In the genomic region with DNA sequence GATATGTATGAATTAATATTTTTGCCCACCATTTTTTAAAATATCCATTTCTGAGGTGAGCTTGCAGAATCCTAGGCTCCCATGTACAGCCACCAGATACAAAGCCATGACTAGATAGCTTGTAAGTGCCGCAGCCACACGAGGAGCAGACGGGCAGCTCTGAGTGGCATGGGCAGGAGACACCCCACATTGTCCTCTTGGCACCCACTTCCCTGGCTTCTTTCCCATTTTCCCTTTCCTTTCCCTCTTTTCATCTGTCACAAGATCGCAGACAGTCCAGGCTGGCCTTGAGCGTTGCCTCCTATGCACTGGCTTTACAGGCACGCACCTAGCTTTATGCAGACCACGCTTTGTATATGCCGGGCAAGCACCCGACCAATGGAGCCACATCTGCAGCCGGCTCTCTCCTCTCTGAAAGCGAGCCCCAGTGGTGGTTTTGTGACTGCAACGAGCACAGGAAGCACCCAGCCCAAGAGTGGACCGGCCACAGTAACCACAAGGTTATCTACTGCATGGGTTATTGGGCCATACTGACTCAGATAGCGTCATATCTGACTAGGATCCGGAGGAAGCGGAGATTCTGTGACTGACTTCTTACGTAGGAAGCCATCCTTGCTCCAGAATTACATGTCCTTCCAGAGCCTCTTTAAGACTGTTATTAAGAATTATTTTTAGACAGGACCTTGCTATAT, we compare ENCODE assay signal across 9 mouse cellular contexts.
DNase-seq lines count a peak whose midpoint lies in the region; ATAC-seq and TF ChIP-seq lines count a peak whose summit lies in the region.
"Had no signal": no experiment of that assay in that cellular context is flagged by ENCODE, and none has a peak within 500 bp of the region (broad histone marks: within the 10 kb centered on the region; RNA-seq: fewer than 3 reads in every experiment).

No protein-coding gene starts in this region.

- no peaks in the 10 kb centered on the region for H3K79me2 ChIP-seq in MEL (ENCODE audit: control insufficient read depth, insufficient read depth, low read length, poor library complexity)

- no peaks in the 10 kb centered on the region for H3K27me3 ChIP-seq in MEL (ENCODE audit: control insufficient read depth in 1 of 2, insufficient read depth in 2 of 2, low read length in 2 of 2)
- no peaks in the 10 kb centered on the region for H3K27me3 ChIP-seq in liver, embryonic 16.5 days (ENCODE audit: control insufficient read depth, insufficient read depth, low read depth, low read length)
- no peaks in the 10 kb centered on the region for H3K27me3 ChIP-seq in kidney, adult 2 months (replicated peaks; ENCODE audit: control insufficient read depth, insufficient read depth, low read length)
- H3K27me3 ChIP-seq: hindbrain, embryonic 15.5 days had no signal

- TF ChIP-seq POLR2A in MEL (IDR thresholded peaks at IDR 0.05; ENCODE audit: control insufficient read depth in 1 of 2, insufficient read depth in 1 of 2, low read depth in 1 of 2, low read length in 2 of 2, poor library complexity in 1 of 2) = peak in 1 of 2 experiments; percentile 46; a peak in 1 of 4 replicates
- no peak for TF ChIP-seq POLR2A in kidney, adult 2 months (IDR thresholded peaks at IDR 0.05; ENCODE audit: low read depth, low read length)

- DNase-seq in 416B (ENCODE audit: low read depth) (peak; percentile 99), MEL (ENCODE audit: low read depth, low spot score) (peak; percentile 87)
- peak; percentile 75 for DNase-seq in cerebellum, adult 9-10 months
- DNase-seq in kidney, adult 2 months = no peak
- DNase-seq in embryo, embryonic 10 days (ENCODE audit: low spot score) = no peak
- DNase-seq: gastrocnemius, postnatal 10 days had no signal

- peak overlapping the region; percentile 59 for H3K9ac ChIP-seq in MEL (ENCODE audit: control insufficient read depth, low read depth, low read length, poor library complexity, severe bottlenecking)
- H3K9ac ChIP-seq in liver, embryonic 16.5 days (ENCODE audit: low read depth, low read length) = 0 out of 2 replicates have a peak overlapping the region, but pooled peaks have one; percentile 13
- H3K9ac ChIP-seq: hindbrain, embryonic 15.5 days had no signal

- peaks cover 20 to 37% of the 10 kb centered on the region in 2 experiments for H3K4me1 ChIP-seq in MEL (ENCODE audit: control insufficient read depth in 1 of 2, insufficient read depth in 2 of 2, low read length in 2 of 2)
- peaks cover 41% of the 10 kb centered on the region for H3K4me1 ChIP-seq in liver, embryonic 16.5 days (ENCODE audit: control insufficient read depth, low read depth, low read length)
- no peaks in the 10 kb centered on the region for H3K4me1 ChIP-seq in kidney, adult 2 months (ENCODE audit: control insufficient read depth, insufficient read depth, low read length)
- H3K4me1 ChIP-seq: hindbrain, embryonic 15.5 days had no signal

- TF ChIP-seq CTCF in MEL (IDR thresholded peaks at IDR 0.05 in 2 of 3, conservative IDR thresholded peaks at IDR 0.05 in 1 of 3; ENCODE audit: control insufficient read depth in 1 of 3, insufficient read depth in 1 of 3, low read depth in 2 of 3, low read length in 3 of 3, poor library complexity in 1 of 3, severe bottlenecking in 1 of 3) = no peak; a peak in 1 of 6 replicates
- TF ChIP-seq CTCF in kidney, adult 2 months (conservative IDR thresholded peaks at IDR 0.05; ENCODE audit: insufficient read depth, insufficient read length, low read depth, low read length) = no peak

- no peaks in the 10 kb centered on the region for H3K9me3 ChIP-seq in MEL (replicated peaks; ENCODE audit: insufficient read depth, low read length)
- no peaks in the 10 kb centered on the region for H3K9me3 ChIP-seq in liver, embryonic 16.5 days (replicated peaks; ENCODE audit: control insufficient read depth, low read length)
- H3K9me3 ChIP-seq: hindbrain, embryonic 15.5 days had no signal

- WGBS in liver, embryonic 16.5 days (ENCODE audit: insufficient replicate concordance) = 18% methylated on average over 17 of the region's 17 CpGs
- WGBS in kidney, adult 2 months = 88% methylated on average over 17 of the region's 17 CpGs

- peak; percentile 83 to 91 for TF ChIP-seq EP300 in MEL (IDR thresholded peaks at IDR 0.05; ENCODE audit: low read depth in 1 of 2, low read length in 2 of 2)

- peak overlapping the region; percentile 35 for H3K4me2 ChIP-seq in liver, embryonic 16.5 days (ENCODE audit: low read depth, low read length)
- H3K4me2 ChIP-seq: hindbrain, embryonic 15.5 days had no signal

- H3K4me3 ChIP-seq in MEL (ENCODE audit: control insufficient read depth in 1 of 2, insufficient read depth in 1 of 2, low read depth in 2 of 2, low read length in 2 of 2) = peak overlapping the region; percentile 25 to 30
- no peak overlapping the region for H3K4me3 ChIP-seq in liver, embryonic 16.5 days (ENCODE audit: low read depth, low read length)
- H3K4me3 ChIP-seq in kidney, adult 2 months (ENCODE audit: insufficient read depth, low read depth, low read length) = no peak overlapping the region
- H3K4me3 ChIP-seq: hindbrain, embryonic 15.5 days had no signal

- peak; percentile 48 for ATAC-seq in liver, embryonic 16.5 days (ENCODE audit: low read depth)
- ATAC-seq in inflammation-experienced regulatory T-cells, adult 6 months = no peak

- no peak for TF ChIP-seq RAD21 in MEL (IDR thresholded peaks at IDR 0.05; ENCODE audit: low read depth, low read length)

- H3K36me3 ChIP-seq in MEL (ENCODE audit: control insufficient read depth in 1 of 2, insufficient read depth in 2 of 2, low read length in 2 of 2) = peaks cover 0 to 34% of the 10 kb centered on the region in 2 experiments; a peak in 2 of 4 replicates
- no peaks in the 10 kb centered on the region for H3K36me3 ChIP-seq in liver, embryonic 16.5 days (ENCODE audit: control insufficient read depth, insufficient read depth)
- no peaks in the 10 kb centered on the region for H3K36me3 ChIP-seq in kidney, adult 2 months (ENCODE audit: control insufficient read depth, insufficient read depth, low read length)
- H3K36me3 ChIP-seq: hindbrain, embryonic 15.5 days had no signal

- H3K27ac ChIP-seq in MEL (ENCODE audit: control insufficient read depth, low read depth, low read length) = peak overlapping the region; percentile 84
- H3K27ac ChIP-seq in liver, embryonic 16.5 days (ENCODE audit: low read length) = 0 out of 2 replicates have a peak overlapping the region, but pooled peaks have one; percentile 1
- no peak overlapping the region for H3K27ac ChIP-seq in kidney, adult 2 months (ENCODE audit: insufficient read depth, low read depth, low read length)
- H3K27ac ChIP-seq: hindbrain, embryonic 15.5 days had no signal

TF ChIP-seq in MEL, 35 proteins besides CTCF, POLR2A, EP300 and RAD21:
- peak; percentile 94 for TF ChIP-seq GATA1 (IDR thresholded peaks at IDR 0.05; ENCODE audit: low read depth, low read length)
- TF ChIP-seq TCF12 (IDR thresholded peaks at IDR 0.05; ENCODE audit: low read depth, low read length) = peak; percentile 77
- TF ChIP-seq GABPA (IDR thresholded peaks at IDR 0.05; ENCODE audit: low read depth, low read length) = 0 out of 2 replicates have a peak, but pooled peaks have one; percentile 15
- TF ChIP-seq SIN3A (IDR thresholded peaks at IDR 0.05; ENCODE audit: low read length) = peak; percentile 62
- peak; percentile 43; the same call in 1 of the 2 replicates for TF ChIP-seq TAL1 (IDR thresholded peaks at IDR 0.05; ENCODE audit: low read length)
- TF ChIP-seq ZC3H11A (IDR thresholded peaks at IDR 0.05; ENCODE audit: low read depth, low read length) = 0 out of 2 replicates have a peak, but pooled peaks have one; percentile 1
- TF ChIP-seq ETS1 (IDR thresholded peaks at IDR 0.05; ENCODE audit: low read depth, low read length) = peak; percentile 86
- TF ChIP-seq MXI1 (IDR thresholded peaks at IDR 0.05; ENCODE audit: low read depth, low read length) = peak; percentile 50
- TF ChIP-seq MAFK (IDR thresholded peaks at IDR 0.05; ENCODE audit: borderline replicate concordance, low read depth, low read length) = no peak
- peak; percentile 92 for TF ChIP-seq RCOR1 (IDR thresholded peaks at IDR 0.05; ENCODE audit: low read depth, low read length)
- 0 out of 2 replicates have a peak, but pooled peaks have one; percentile 38 for TF ChIP-seq ZMIZ1 (IDR thresholded peaks at IDR 0.05; ENCODE audit: low read depth, low read length)
- TF ChIP-seq USF1 (IDR thresholded peaks at IDR 0.05; ENCODE audit: low read depth, low read length) = no peak
- no peak; the same call in 1 of the 2 replicates for TF ChIP-seq SMC3 (IDR thresholded peaks at IDR 0.05; ENCODE audit: low read depth, low read length)

Comparison
In these comparisons a context has a peak if more than half of its experiments do, and no peak if none do; other contexts are left out.
1. DNase-seq: peak in 416B (single experiment), MEL (single experiment) and cerebellum, adult 9-10 months (single experiment); none in kidney, adult 2 months (single experiment) and embryo, embryonic 10 days (single experiment).
2. H3K4me3 ChIP-seq: peak in MEL (2 of 2); none in liver, embryonic 16.5 days (single experiment) and kidney, adult 2 months (single experiment).